Mouse (Mus musculus) stomach, embryonic 14.5 days (tissue): ENCODE data around the gene Arfgap1. TPM values are rescaled to one million over a fixed set of nuclear protein-coding genes. Genes with fewer than 3 reads are reported as not detected.
A peak's percentile ranks its signal among the peaks of the same experiment; 100 is the strongest.

Experiments
- ATAC-seq: fragments of 200-750 bp; cut with Nextera tagmentation; 2 replicates; pipeline ENCODE4 v1.8.0; 2017; ENCODE audit warnings: low read depth, moderate TSS enrichment; ENCODE audit not compliant: insufficient number of reproducible peaks, insufficient read depth, low FRiP score
- H3K27ac ChIP-seq: fragments of 300-500 bp; sonication (generic); 2 replicates; pipeline ENCODE4 v1.5.1; 2014; ENCODE audit warnings: mild to moderate bottlenecking, low read length, moderate library complexity, mixed read lengths
- H3K27me3 ChIP-seq: fragments of 300-500 bp; sonication (generic); 2 replicates; pipeline ENCODE4 v1.6.1; 2014; ENCODE audit warnings: low read length, control low read depth, mixed read lengths; ENCODE audit not compliant: control insufficient read depth, insufficient read depth
- H3K36me3 ChIP-seq: fragments of 300-500 bp; sonication (generic); 2 replicates; pipeline ENCODE4 v1.6.1; 2014; ENCODE audit warnings: mild to moderate bottlenecking, control low read depth, low read length, moderate library complexity, mixed read lengths; ENCODE audit not compliant: control insufficient read depth, insufficient read depth
- H3K4me1 ChIP-seq: fragments of 300-500 bp; sonication (generic); 2 replicates; pipeline ENCODE4 v1.6.1; 2014; ENCODE audit warnings: low read length, control low read depth, mixed read lengths; ENCODE audit not compliant: control insufficient read depth, insufficient read depth
- H3K4me2 ChIP-seq: fragments of 300-500 bp; sonication (generic); replicated peaks from 2 replicates; pipeline ENCODE4 v1.6.1; 2014; ENCODE audit warnings: low read depth, low read length, control low read depth
- H3K4me3 ChIP-seq: fragments of 300-500 bp; sonication (generic); 2 replicates; pipeline ENCODE4 v1.5.1; 2014; ENCODE audit warnings: low read depth, low read length, control low read depth
- H3K9ac ChIP-seq: fragments of 300-500 bp; sonication (generic); replicated peaks from 2 replicates; pipeline ENCODE4 v1.6.1; 2014; ENCODE audit warnings: low read depth, mild to moderate bottlenecking, control low read depth, low read length, moderate library complexity, mixed read lengths
- H3K9me3 ChIP-seq: fragments of 300-500 bp; sonication (generic); 2 replicates; pipeline ENCODE4 v1.6.1; 2016; ENCODE audit warnings: low read depth, low read length, control low read depth; ENCODE audit not compliant: control insufficient read depth
- WGBS: fragments of 180-500 bp; shearing (Covaris S2); extraction: QIAGEN DNeasy Blood & Tissue Kit; methylation state at CpG from one replicate; pipeline ENCODE4 v1.1.7; 2014; 5-methylcytosine and 5-hydroxymethylcytosine counted together
- polyA plus RNA-seq: library from polyadenylated mRNA; unstranded; fragments of >200 nt; fragmentation: Nextera tagmentation; extraction: Ambion mirVana; gene quantifications from 2 replicates; pipeline ENCODE4 v1.2.1, GENCODE M21; 2014

The Arfgap1 gene
- polyA plus RNA-seq, 1 experiment from 2014 or later = 90.4 TPM

DNA sequence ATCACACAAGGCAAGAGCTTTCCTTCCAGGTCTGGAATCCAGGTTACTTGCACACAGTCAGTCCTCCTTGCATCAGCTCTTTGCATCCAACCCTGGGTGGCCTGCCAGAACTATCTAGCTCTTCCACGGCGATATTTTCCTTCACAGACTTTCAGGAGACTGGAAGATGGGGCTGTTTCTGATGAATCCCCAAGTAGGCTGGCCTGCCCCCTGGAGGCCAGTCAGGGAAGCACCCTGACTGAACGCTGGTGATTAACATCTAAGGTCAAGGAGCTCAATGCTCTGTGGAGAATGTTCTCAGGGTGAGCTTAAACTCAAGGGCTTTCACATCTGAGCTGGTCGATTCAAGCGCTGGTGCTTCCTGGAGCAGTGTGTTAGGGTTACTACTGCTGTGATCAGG, 3.1 kb upstream of the Arfgap1 start:
- peaks cover 6% of the 10 kb centered on the region; the same call in 1 of the 2 replicates for H3K4me1 ChIP-seq
- ATAC-seq = no peak
- H3K4me2 ChIP-seq = no peak overlapping the region
- no peak overlapping the region for H3K9ac ChIP-seq
- 9% methylated on average over 5 of the region's 5 CpGs for WGBS
- peak overlapping the region; percentile 52; the same call in 1 of the 2 replicates for H3K27ac ChIP-seq
- no peaks in the 10 kb centered on the region for H3K36me3 ChIP-seq
- no peak overlapping the region for H3K4me3 ChIP-seq
- H3K9me3 ChIP-seq = no peaks in the 10 kb centered on the region
- no peaks in the 10 kb centered on the region for H3K27me3 ChIP-seq

DNA sequence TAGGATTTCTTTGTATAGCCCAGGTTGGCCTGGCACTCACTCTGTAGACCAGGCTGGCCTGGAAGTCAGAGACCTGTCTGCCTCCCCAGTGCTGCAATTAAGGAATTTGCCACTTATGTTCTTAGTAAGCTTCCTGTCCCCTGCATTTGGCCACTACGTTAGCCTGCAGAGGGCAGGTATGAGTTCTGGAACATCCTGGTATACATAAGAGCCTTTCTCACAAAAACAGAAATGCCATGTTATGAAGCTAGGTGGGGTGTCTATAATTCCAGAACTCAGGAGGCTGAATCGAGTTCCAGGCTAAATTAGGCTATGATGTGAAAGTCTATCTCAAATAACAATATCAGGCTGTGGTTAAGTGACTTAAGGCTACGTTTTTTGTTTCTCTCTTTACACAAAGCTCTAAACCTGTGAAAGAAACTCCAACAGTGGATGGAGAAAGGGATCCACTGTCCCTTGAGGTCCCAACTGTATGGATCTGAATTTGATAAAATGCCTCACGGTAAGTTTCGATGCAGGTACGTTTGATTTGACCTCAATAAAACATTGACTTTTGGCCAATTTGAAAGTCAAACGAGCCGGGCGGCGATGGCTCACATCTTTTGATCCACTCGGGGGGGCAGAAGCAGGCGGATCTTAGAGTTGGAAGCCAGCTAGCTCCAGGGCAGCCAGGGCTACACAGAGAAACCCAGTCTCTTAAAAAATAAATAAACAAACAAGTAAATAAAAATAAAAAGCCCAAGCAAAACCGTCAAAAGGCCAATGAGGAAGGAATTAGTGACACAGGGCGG, 738 bp upstream of the Arfgap1 start:
- H3K4me2 ChIP-seq = peak overlapping the region; percentile 86
- H3K9ac ChIP-seq = peak overlapping the region; percentile 95
- no peaks in the 10 kb centered on the region for H3K9me3 ChIP-seq
- no peaks in the 10 kb centered on the region for H3K27me3 ChIP-seq
- peak overlapping the region; percentile 87 for H3K27ac ChIP-seq
- H3K4me1 ChIP-seq = peaks cover 9% of the 10 kb centered on the region; the same call in 1 of the 2 replicates
- WGBS = 8% methylated on average over 14 of the region's 14 CpGs
- H3K4me3 ChIP-seq = peak overlapping the region; percentile 97
- ATAC-seq = no peak
- H3K36me3 ChIP-seq = peaks cover 19% of the 10 kb centered on the region

DNA sequence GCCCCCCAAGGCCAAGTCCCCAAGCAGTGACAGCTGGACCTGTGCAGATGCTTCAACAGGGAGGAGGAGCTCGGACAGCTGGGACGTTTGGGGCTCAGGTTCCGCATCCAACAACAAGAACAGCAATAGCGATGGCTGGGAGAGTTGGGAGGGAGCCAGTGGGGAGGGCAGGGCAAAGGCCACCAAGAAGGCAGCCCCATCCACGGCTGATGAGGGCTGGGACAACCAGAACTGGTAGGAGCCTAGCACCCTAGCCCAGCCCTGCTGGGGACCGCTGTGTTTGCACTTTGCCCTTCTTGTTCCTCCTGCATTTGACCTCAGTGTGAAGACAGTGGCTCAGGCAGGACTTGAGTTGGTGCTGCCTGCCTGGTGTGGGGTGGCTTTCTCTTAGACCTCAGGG, 14.1 kb downstream of the Arfgap1 start:
- H3K4me2 ChIP-seq = no peak overlapping the region
- H3K27me3 ChIP-seq = no peaks in the 10 kb centered on the region
- 77% methylated on average over 6 of the region's 6 CpGs for WGBS
- no peaks in the 10 kb centered on the region for H3K9me3 ChIP-seq
- no peak overlapping the region for H3K27ac ChIP-seq
- no peak overlapping the region for H3K9ac ChIP-seq
- no peak for ATAC-seq
- H3K4me3 ChIP-seq = no peak overlapping the region
- H3K36me3 ChIP-seq = peaks cover 70% of the 10 kb centered on the region
- no peaks in the 10 kb centered on the region for H3K4me1 ChIP-seq

DNA sequence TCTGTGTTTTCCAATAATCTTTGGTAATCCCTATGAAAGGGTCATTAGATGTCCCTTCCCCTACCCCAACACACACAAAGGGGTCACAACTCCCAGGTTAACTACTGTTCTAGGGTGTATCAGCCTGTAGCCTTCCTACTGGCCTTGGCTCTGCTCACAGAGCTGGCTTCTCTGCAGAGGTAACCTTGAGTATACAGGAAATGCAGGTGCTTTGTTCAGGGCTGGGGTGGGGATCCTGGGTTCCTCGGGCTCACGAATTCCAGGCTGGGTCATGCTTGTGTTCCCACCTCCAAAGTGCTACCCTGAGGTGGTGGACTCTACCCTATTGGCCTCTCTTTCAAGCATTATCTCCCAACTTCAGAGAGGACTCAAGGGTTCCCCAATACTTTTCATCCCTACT, 18.6 kb downstream of the Arfgap1 start:
- WGBS = 82% methylated on average over 2 of the region's 2 CpGs

DNA sequence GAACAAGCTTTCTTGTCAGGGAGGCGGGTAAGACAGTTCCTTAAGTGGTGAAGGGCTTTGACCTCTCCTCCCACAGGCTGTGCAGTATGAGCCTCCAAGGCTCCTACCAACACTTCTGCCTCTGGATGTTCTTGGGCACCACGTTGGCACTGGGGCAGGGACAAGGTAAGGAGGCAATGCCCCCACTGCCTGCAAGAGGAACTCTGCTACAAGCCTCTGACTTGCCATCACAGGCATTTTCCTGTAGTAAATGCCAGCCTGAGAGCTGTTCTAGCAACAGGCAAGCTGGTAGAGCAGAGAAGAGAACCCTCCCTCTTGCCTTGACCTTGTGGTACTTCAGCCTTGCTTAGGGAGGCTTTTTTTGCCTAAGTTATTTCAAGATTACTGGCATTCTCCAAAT, 19.4 kb downstream of the Arfgap1 start, which contains the start of gene Col20a1:
TSS of gene Col20a1 (plus strand) at position 87 of the 400 bp plus-strand sequence.
- H3K9ac ChIP-seq = no peak within 1 kb of the TSS
- no peaks in the 10 kb centered on the region for H3K27me3 ChIP-seq
- H3K36me3 ChIP-seq = peaks cover 18% of the 10 kb centered on the region
- H3K27ac ChIP-seq = peak within 1 kb of the TSS; percentile 61; the same call in 1 of the 2 replicates
- no peaks in the 10 kb centered on the region for H3K9me3 ChIP-seq
- no peaks in the 10 kb centered on the region for H3K4me1 ChIP-seq
- 63% methylated on average over 2 of the region's 2 CpGs for WGBS
- H3K4me3 ChIP-seq = no peak within 1 kb of the TSS
- no peak within 1 kb of the TSS for H3K4me2 ChIP-seq
- ATAC-seq = no peak

More for the DNA sequence above, 18.6 kb downstream of the Arfgap1 start:
- Histone ChIP-seq H3K4me3 (no peak overlapping the region), H3K27me3 (no peaks in the 10 kb centered on the region), H3K27ac (no peak overlapping the region), H3K4me1 (no peaks in the 10 kb centered on the region), H3K36me3 (peaks cover 27% of the 10 kb centered on the region), H3K9me3 (no peaks in the 10 kb centered on the region), H3K9ac (no peak overlapping the region), H3K4me2 (no peak overlapping the region)
- ATAC-seq = no peak

DNA sequence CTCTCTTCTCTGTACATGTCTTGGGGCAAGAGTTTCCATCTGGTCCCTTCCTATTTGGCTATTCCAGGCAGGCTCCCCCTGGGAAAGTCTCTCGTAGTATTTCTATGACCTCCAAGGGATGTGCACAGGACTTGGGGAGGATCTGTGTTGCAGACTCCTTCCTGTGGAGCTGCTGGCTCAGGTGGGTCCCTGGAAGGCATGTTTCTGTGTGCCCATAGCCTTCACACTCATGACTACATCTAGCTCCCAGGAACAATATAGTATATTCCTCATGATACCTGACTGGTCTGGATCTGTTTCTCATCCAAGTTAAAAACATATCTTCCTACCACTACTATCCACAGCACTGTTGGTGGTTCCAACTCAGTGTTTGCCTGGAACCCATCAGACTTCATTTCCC, 20.0 kb downstream of the Arfgap1 start:
- Histone ChIP-seq H3K4me3 (no peak overlapping the region), H3K4me2 (no peak overlapping the region), H3K36me3 (peaks cover 13% of the 10 kb centered on the region; the same call in 1 of the 2 replicates), H3K27ac (peak overlapping the region; percentile 61; the same call in 1 of the 2 replicates), H3K4me1 (no peaks in the 10 kb centered on the region), H3K27me3 (no peaks in the 10 kb centered on the region), H3K9ac (no peak overlapping the region), H3K9me3 (no peaks in the 10 kb centered on the region)
- no peak for ATAC-seq
- 94% methylated on average over 1 of the region's 1 CpGs for WGBS

DNA sequence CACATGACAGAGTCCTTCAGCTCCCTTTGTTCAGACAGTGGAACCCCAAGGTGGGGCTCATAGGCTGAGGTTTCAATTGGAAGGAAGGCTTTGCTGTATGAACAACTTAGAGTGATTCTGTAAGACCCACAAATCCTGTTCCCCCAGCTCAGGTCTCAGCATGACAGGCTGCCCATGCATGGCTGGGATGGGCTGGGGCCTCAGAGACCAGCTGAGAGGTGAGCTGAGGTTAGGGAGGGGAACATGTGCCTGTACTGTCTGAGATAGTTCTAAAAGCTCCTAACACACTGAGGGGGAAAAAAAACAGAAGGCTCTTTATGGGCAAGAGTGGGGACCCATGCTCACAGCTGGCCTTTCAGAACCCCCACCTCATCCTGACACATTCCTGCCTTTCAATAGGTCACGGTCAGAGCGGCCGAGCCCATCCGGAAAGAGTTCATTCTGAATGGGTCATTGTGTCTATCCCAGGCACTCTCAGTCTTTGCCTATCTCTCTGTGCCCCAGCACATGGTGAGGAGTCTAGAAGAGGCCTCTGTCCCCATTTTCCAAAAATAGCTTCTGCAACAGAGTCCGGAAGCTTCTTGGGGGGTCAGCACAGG, 20.5 kb downstream of the Arfgap1 start:
- Histone ChIP-seq H3K27ac (peak overlapping the region; percentile 61; the same call in 1 of the 2 replicates), H3K4me1 (no peaks in the 10 kb centered on the region), H3K4me3 (no peak overlapping the region), H3K27me3 (no peaks in the 10 kb centered on the region), H3K4me2 (no peak overlapping the region), H3K9me3 (no peaks in the 10 kb centered on the region), H3K36me3 (peaks cover 8% of the 10 kb centered on the region; the same call in 1 of the 2 replicates), H3K9ac (no peak overlapping the region)
- peak; percentile 30; the same call in 1 of the 2 replicates for ATAC-seq
- 78% methylated on average over 5 of the region's 5 CpGs for WGBS

DNA sequence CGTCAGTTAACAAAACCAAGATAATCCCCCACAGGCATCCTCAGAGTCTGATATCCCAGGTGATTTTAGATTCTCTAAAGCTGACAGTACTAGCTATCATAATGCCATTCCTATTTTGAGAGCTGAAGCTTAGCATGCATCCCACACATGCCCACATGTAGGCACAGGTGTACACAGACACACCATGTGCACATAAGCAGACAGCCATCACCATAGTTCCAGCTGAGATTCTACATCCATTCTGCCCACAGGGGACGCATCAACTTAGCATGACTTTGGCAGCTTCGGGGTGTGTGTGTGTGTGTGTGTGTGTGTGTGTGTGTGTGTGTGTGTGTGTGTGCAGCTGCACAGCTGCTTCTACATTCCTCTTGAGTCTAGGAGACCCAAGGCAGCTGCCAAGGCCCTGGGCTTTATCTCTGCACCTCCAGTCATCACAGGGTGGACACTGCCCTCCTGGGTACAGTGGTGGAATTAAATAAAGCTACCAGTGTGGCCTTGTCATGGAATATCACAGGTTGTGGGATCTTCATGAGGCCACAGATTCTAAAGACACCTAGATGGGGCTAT, 21.4 kb downstream of the Arfgap1 start:
- Histone ChIP-seq H3K9ac (no peak overlapping the region), H3K4me2 (no peak overlapping the region), H3K9me3 (no peaks in the 10 kb centered on the region), H3K4me3 (no peak overlapping the region), H3K36me3 (no peaks in the 10 kb centered on the region), H3K27ac (no peak overlapping the region; the same call in 1 of the 2 replicates), H3K4me1 (no peaks in the 10 kb centered on the region), H3K27me3 (no peaks in the 10 kb centered on the region)
- WGBS = 71% methylated on average over 3 of the region's 3 CpGs
- no peak for ATAC-seq
